Mouse (Mus musculus): ENCODE measurements at regions not wholly inside any gene's neighbourhood (a gene's known extent, or its start where the extent isn't known, plus 50 kb on each side); places are given as distances from the start of the nearest gene placed in this dataset.

- H3K36me3 ChIP-seq (ENCODE audit: control insufficient read depth, insufficient read depth, low read length): no peaks in the 10 kb centered on the region
- no peaks in the 10 kb centered on the region for H3K4me1 ChIP-seq (ENCODE audit: control insufficient read depth, insufficient read depth, insufficient read length)
- no peaks in the 10 kb centered on the region for H3K27me3 ChIP-seq (ENCODE audit: control insufficient read depth, insufficient read depth, low read length)
- no peak overlapping the region for H3K4me3 ChIP-seq (ENCODE audit: extremely low read depth, insufficient read depth, insufficient read length)
- no peak overlapping the region for H3K27ac ChIP-seq (ENCODE audit: insufficient read depth, low read length)
- 90% methylated on average over 4 of the region's 4 CpGs for whole genome bisulfite sequencing
- DNase-seq (ENCODE audit: low read depth in 1 of 2, low spot score in 2 of 2): no peak
- TF ChIP-seq POLR2A (IDR thresholded peaks at IDR 0.05; ENCODE audit: low read depth, low read length): no peak
- TF ChIP-seq CTCF (IDR thresholded peaks at IDR 0.05; ENCODE audit: extremely low read depth, insufficient read depth, insufficient read length, insufficient replicate concordance): no peak
These were observed 389.3 kb upstream of the Sgcd start for GRCm38 (mm10) chr11:48378044-48378443.

- DNase-seq (ENCODE audit: low read depth in 1 of 2, low spot score in 2 of 2): no peak
- H3K4me1 ChIP-seq (ENCODE audit: control insufficient read depth, insufficient read depth, insufficient read length): no peaks in the 10 kb centered on the region
- no peaks in the 10 kb centered on the region for H3K27me3 ChIP-seq (ENCODE audit: control insufficient read depth, insufficient read depth, low read length)
- no peak for TF ChIP-seq CTCF (IDR thresholded peaks at IDR 0.05; ENCODE audit: extremely low read depth, insufficient read depth, insufficient read length, insufficient replicate concordance)
- no peak for TF ChIP-seq POLR2A (IDR thresholded peaks at IDR 0.05; ENCODE audit: low read depth, low read length)
- no peak overlapping the region for H3K27ac ChIP-seq (ENCODE audit: insufficient read depth, low read length)
- H3K36me3 ChIP-seq (ENCODE audit: control insufficient read depth, insufficient read depth, low read length): no peaks in the 10 kb centered on the region
- H3K4me3 ChIP-seq (ENCODE audit: extremely low read depth, insufficient read depth, insufficient read length): no peak overlapping the region
These were observed 388.5 kb upstream of the Sgcd start for GRCm38 (mm10) chr11:48377269-48377668.

- WGBS: 77% methylated on average over 4 of the region's 4 CpGs
These were observed 362.7 kb upstream of the Sgcd start for GRCm38 (mm10) chr11:48351349-48352023.

GRCm38 (mm10) chr11:48314500-48314899, 325.7 kb upstream of the Sgcd start:
- H3K4me3 ChIP-seq (ENCODE audit: extremely low read depth, insufficient read depth, insufficient read length): no peak overlapping the region
- no peak for DNase-seq (ENCODE audit: low read depth in 1 of 2, low spot score in 2 of 2)
- no peaks in the 10 kb centered on the region for H3K4me1 ChIP-seq (ENCODE audit: control insufficient read depth, insufficient read depth, insufficient read length)
- TF ChIP-seq POLR2A (IDR thresholded peaks at IDR 0.05; ENCODE audit: low read depth, low read length) (no peak), CTCF (IDR thresholded peaks at IDR 0.05; ENCODE audit: extremely low read depth, insufficient read depth, insufficient read length, insufficient replicate concordance) (no peak)
- no peaks in the 10 kb centered on the region for H3K27me3 ChIP-seq (ENCODE audit: control insufficient read depth, insufficient read depth, low read length)
- H3K27ac ChIP-seq (ENCODE audit: insufficient read depth, low read length): no peak overlapping the region
- no peaks in the 10 kb centered on the region for H3K36me3 ChIP-seq (ENCODE audit: control insufficient read depth, insufficient read depth, low read length)
- 74% methylated on average over 1 of the region's 1 CpGs for WGBS

More at GRCm38 (mm10) chr11:48351349-48352023, 362.7 kb upstream of the Sgcd start:
- no peaks in the 10 kb centered on the region for H3K36me3 ChIP-seq (ENCODE audit: control insufficient read depth, insufficient read depth, low read length)
- DNase-seq (ENCODE audit: low read depth in 1 of 2, low spot score in 2 of 2): no peak
- no peaks in the 10 kb centered on the region for H3K4me1 ChIP-seq (ENCODE audit: control insufficient read depth, insufficient read depth, insufficient read length)
- H3K27me3 ChIP-seq (ENCODE audit: control insufficient read depth, insufficient read depth, low read length): no peaks in the 10 kb centered on the region
- H3K4me3 ChIP-seq (ENCODE audit: extremely low read depth, insufficient read depth, insufficient read length): no peak overlapping the region
- TF ChIP-seq CTCF (IDR thresholded peaks at IDR 0.05; ENCODE audit: extremely low read depth, insufficient read depth, insufficient read length, insufficient replicate concordance): no peak
- no peak for TF ChIP-seq POLR2A (IDR thresholded peaks at IDR 0.05; ENCODE audit: low read depth, low read length)
- H3K27ac ChIP-seq (ENCODE audit: insufficient read depth, low read length): no peak overlapping the region

DNA sequence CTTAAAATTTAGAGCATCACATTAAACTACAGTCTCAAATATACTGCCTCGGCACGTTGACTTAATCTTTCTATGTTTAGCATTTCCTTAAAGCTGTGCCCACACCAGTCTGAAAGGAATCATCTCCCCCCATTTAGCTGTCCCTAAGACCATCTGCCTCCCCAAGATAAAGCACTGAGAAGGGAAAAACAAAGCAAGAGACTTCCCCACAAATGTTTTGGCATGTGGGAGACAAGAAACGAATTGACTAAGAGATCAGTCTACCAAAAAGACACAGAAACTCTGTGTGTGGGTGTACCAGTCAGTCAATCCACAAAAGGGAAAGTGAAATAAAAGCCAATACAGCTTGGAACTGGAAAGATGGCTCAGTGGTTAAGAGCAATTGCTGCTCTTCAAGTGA, 306.6 kb upstream of the Sgcd start:
- no peaks in the 10 kb centered on the region for H3K27me3 ChIP-seq (ENCODE audit: control insufficient read depth, insufficient read depth, low read length)
- WGBS: 61% methylated on average over 3 of the region's 3 CpGs
- H3K27ac ChIP-seq (ENCODE audit: insufficient read depth, low read length): no peak overlapping the region
- TF ChIP-seq POLR2A (IDR thresholded peaks at IDR 0.05; ENCODE audit: low read depth, low read length): no peak
- TF ChIP-seq CTCF (IDR thresholded peaks at IDR 0.05; ENCODE audit: extremely low read depth, insufficient read depth, insufficient read length, insufficient replicate concordance): no peak
- no peak overlapping the region for H3K4me3 ChIP-seq (ENCODE audit: extremely low read depth, insufficient read depth, insufficient read length)
- no peaks in the 10 kb centered on the region for H3K4me1 ChIP-seq (ENCODE audit: control insufficient read depth, insufficient read depth, insufficient read length)
- no peak for DNase-seq (ENCODE audit: low read depth in 1 of 2, low spot score in 2 of 2)
- no peaks in the 10 kb centered on the region for H3K36me3 ChIP-seq (ENCODE audit: control insufficient read depth, insufficient read depth, low read length)

DNA sequence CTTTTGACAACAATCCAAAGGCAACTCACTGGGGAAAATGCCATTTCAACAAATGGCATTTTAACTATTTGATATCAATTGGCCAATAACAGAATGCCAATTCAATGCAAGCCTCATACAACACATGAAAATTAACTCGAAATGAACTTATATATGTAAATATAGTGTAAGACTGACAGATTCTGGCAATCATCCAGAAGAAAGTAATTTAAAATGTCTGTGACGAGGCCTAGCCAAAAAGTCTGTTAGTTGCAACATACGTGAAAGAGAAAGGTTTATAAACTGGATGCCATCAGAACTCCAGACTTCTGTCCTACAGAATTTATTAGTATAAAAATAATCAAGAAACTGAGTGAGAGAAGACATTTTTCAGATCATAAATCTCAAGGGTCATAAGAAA, 273.7 kb upstream of the Sgcd start:
- Histone ChIP-seq H3K27me3 (ENCODE audit: control insufficient read depth, insufficient read depth, low read length) (no peaks in the 10 kb centered on the region), H3K4me1 (ENCODE audit: control insufficient read depth, insufficient read depth, insufficient read length) (no peaks in the 10 kb centered on the region), H3K27ac (ENCODE audit: insufficient read depth, low read length) (no peak overlapping the region), H3K4me3 (ENCODE audit: extremely low read depth, insufficient read depth, insufficient read length) (no peak overlapping the region), H3K36me3 (ENCODE audit: control insufficient read depth, insufficient read depth, low read length) (no peaks in the 10 kb centered on the region)
- 81% methylated on average over 3 of the region's 3 CpGs for WGBS
- no peak for TF ChIP-seq CTCF (IDR thresholded peaks at IDR 0.05; ENCODE audit: extremely low read depth, insufficient read depth, insufficient read length, insufficient replicate concordance)
- TF ChIP-seq POLR2A (IDR thresholded peaks at IDR 0.05; ENCODE audit: low read depth, low read length): no peak
- DNase-seq (ENCODE audit: low read depth in 1 of 2, low spot score in 2 of 2): no peak

DNA sequence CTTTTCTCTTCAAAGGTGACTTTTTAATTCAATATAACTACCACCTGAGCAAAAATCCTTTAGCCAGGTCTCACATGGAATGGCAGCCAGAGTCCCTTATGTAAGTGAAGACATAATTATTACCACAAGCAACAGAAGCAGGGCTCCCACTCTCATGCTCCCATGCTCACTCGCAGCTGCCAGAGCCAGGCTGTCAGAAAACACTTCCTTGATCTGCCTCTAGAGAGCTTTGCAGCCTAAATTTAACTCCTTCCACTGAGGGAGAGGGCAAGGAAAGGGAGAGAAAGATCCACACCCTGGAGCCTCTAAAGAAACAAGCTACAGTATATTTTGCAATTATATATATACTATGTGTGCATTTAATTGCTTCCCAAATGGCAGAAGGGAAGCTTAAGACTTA, 272.3 kb upstream of the Sgcd start:
- Histone ChIP-seq H3K4me1 (ENCODE audit: control insufficient read depth, insufficient read depth, insufficient read length) (no peaks in the 10 kb centered on the region), H3K27me3 (ENCODE audit: control insufficient read depth, insufficient read depth, low read length) (no peaks in the 10 kb centered on the region), H3K27ac (ENCODE audit: insufficient read depth, low read length) (no peak overlapping the region), H3K36me3 (ENCODE audit: control insufficient read depth, insufficient read depth, low read length) (no peaks in the 10 kb centered on the region), H3K4me3 (ENCODE audit: extremely low read depth, insufficient read depth, insufficient read length) (no peak overlapping the region)
- WGBS: 34% methylated on average over 1 of the region's 1 CpGs
- TF ChIP-seq CTCF (IDR thresholded peaks at IDR 0.05; ENCODE audit: extremely low read depth, insufficient read depth, insufficient read length, insufficient replicate concordance) (no peak), POLR2A (IDR thresholded peaks at IDR 0.05; ENCODE audit: low read depth, low read length) (no peak)
- no peak for DNase-seq (ENCODE audit: low read depth in 1 of 2, low spot score in 2 of 2)

Data from spleen, adult 2 months (tissue).